8 mouse cellular contexts compared by ENCODE assay signal in genomic region chr10:8176351-8177053, GRCm38 (mm10).
DNase-seq lines count a peak whose midpoint lies in the region; ATAC-seq and TF ChIP-seq lines count a peak whose summit lies in the region.

No protein-coding gene starts in this region.

- 0 out of 2 replicates have a peak, but pooled peaks cover 3% of the 10 kb centered on the region for H3K4me1 ChIP-seq in hindbrain, embryonic 11.5 days (replicated peaks; ENCODE audit: control insufficient read depth, insufficient read depth, low read length)
- H3K4me1 ChIP-seq in midbrain, embryonic 10.5 days, result peaks cover 38% of the 10 kb centered on the region
- peaks cover 4% of the 10 kb centered on the region; the same call in 1 of the 2 replicates for H3K4me1 ChIP-seq in kidney, embryonic 15.5 days

- H3K9me3 ChIP-seq in hindbrain, embryonic 11.5 days (ENCODE audit: control insufficient read depth, low read length), result no peaks in the 10 kb centered on the region
- no peaks in the 10 kb centered on the region for H3K9me3 ChIP-seq in midbrain, embryonic 10.5 days (replicated peaks)
- H3K9me3 ChIP-seq in kidney, embryonic 15.5 days (replicated peaks), result no peaks in the 10 kb centered on the region

- TF ChIP-seq CTCF in brain, embryonic 14.5 days (IDR thresholded peaks at IDR 0.05; ENCODE audit: borderline replicate concordance, extremely low read depth, insufficient read depth, insufficient read length), result no peak

- peak; percentile 34; the same call in 1 of the 2 replicates for ATAC-seq in hindbrain, embryonic 11.5 days (ENCODE audit: low FRiP score)
- no peak for ATAC-seq in kidney, embryonic 15.5 days (replicated peaks; ENCODE audit: low FRiP score)

- DNase-seq in layer of hippocampus, adult 11-12 months (ENCODE audit: low spot score), result peak; percentile 49
- no peak for DNase-seq in layer of hippocampus, postnatal 25 days (ENCODE audit: extremely low spot score in 1 of 2, low spot score in 1 of 2)
- peak; percentile 60 for DNase-seq in brain, embryonic 14.5 days (ENCODE audit: low read depth)
- DNase-seq in hindbrain, embryonic 11.5 days (ENCODE audit: low spot score), result peak; percentile 30
- DNase-seq in midbrain, embryonic 10.5 days (ENCODE audit: low spot score), result no peak
- DNase-seq in urinary bladder, postnatal 14 days (ENCODE audit: low spot score), result no peak
- DNase-seq in testis, postnatal 10 days (ENCODE audit: low spot score), result no peak

- H3K36me3 ChIP-seq in hindbrain, embryonic 11.5 days (ENCODE audit: control insufficient read depth, insufficient read depth, low read length), result no peaks in the 10 kb centered on the region
- H3K36me3 ChIP-seq in midbrain, embryonic 10.5 days, result no peaks in the 10 kb centered on the region
- H3K36me3 ChIP-seq in kidney, embryonic 15.5 days, result no peaks in the 10 kb centered on the region

- peak overlapping the region; percentile 32; the same call in 1 of the 2 replicates for H3K27ac ChIP-seq in hindbrain, embryonic 11.5 days (ENCODE audit: low read depth, low read length)
- peak overlapping the region; percentile 72 for H3K27ac ChIP-seq in midbrain, embryonic 10.5 days (replicated peaks)
- H3K27ac ChIP-seq in kidney, embryonic 15.5 days, result no peak overlapping the region

- no peak overlapping the region for H3K9ac ChIP-seq in hindbrain, embryonic 11.5 days (ENCODE audit: low read depth, low read length)
- H3K9ac ChIP-seq in kidney, embryonic 15.5 days, result no peak overlapping the region

- TF ChIP-seq POLR2A in brain, embryonic 14.5 days (IDR thresholded peaks at IDR 0.05; ENCODE audit: borderline replicate concordance, extremely low read depth, insufficient read depth, insufficient read length, poor library complexity, severe bottlenecking), result no peak

- H3K4me3 ChIP-seq in hindbrain, embryonic 11.5 days (ENCODE audit: low read depth, low read length), result no peak overlapping the region
- H3K4me3 ChIP-seq in midbrain, embryonic 10.5 days, result no peak overlapping the region
- H3K4me3 ChIP-seq in kidney, embryonic 15.5 days (replicated peaks), result no peak overlapping the region

- no peak overlapping the region for H3K4me2 ChIP-seq in hindbrain, embryonic 11.5 days (replicated peaks; ENCODE audit: low read depth, low read length)
- no peak overlapping the region for H3K4me2 ChIP-seq in kidney, embryonic 15.5 days

- no peaks in the 10 kb centered on the region for H3K27me3 ChIP-seq in hindbrain, embryonic 11.5 days (ENCODE audit: control insufficient read depth, insufficient read depth, low read length)
- H3K27me3 ChIP-seq in midbrain, embryonic 10.5 days (ENCODE audit: low read depth, poor library complexity, severe bottlenecking), result 0 out of 2 replicates have a peak, but pooled peaks cover 3% of the 10 kb centered on the region
- no peaks in the 10 kb centered on the region for H3K27me3 ChIP-seq in kidney, embryonic 15.5 days

- WGBS in hindbrain, embryonic 11.5 days, result 38% methylated on average over 13 of the region's 13 CpGs
- WGBS in midbrain, embryonic 10.5 days, result 65% methylated on average over 13 of the region's 13 CpGs
- 62% methylated on average over 13 of the region's 13 CpGs for WGBS in kidney, embryonic 15.5 days

Comparison
In these comparisons a context has a peak if more than half of its experiments do, and no peak if none do; other contexts are left out.
1. DNase-seq: peak in layer of hippocampus, adult 11-12 months (single experiment), brain, embryonic 14.5 days (single experiment) and hindbrain, embryonic 11.5 days (single experiment); none in layer of hippocampus, postnatal 25 days (0 of 2), midbrain, embryonic 10.5 days (single experiment), urinary bladder, postnatal 14 days (single experiment) and testis, postnatal 10 days (single experiment).